Mouse (Mus musculus): ENCODE measurements around the gene Tmtc1. TPM values are rescaled to one million over a fixed set of nuclear protein-coding genes. Genes with fewer than 3 reads are reported as not detected.
A peak's percentile ranks its signal among the peaks of the same experiment; 100 is the strongest.

The Tmtc1 gene
- total RNA-seq (2017), result under 0.01 and 0.19 TPM in 2 replicates

GRCm38 (mm10) chr6:148443726-148444701 is at the start of gene Tmtc1:
Gene Tmtc1 (minus strand): TSS chr6:148444389.
- ATAC-seq (replicated peaks; ENCODE audit: low read depth, poor library complexity, severe bottlenecking), result peak; percentile 43

GRCm38 (mm10) chr6:148491849-148492248 is 47.7 kb upstream of the Tmtc1 start:
- no peak for ATAC-seq (replicated peaks; ENCODE audit: low read depth, poor library complexity, severe bottlenecking)

GRCm38 (mm10) chr6:148486756-148487155 is 42.6 kb upstream of the Tmtc1 start:
- no peak for ATAC-seq (replicated peaks; ENCODE audit: low read depth, poor library complexity, severe bottlenecking)

GRCm38 (mm10) chr6:148481894-148482293 is 37.7 kb upstream of the Tmtc1 start:
- ATAC-seq (replicated peaks; ENCODE audit: low read depth, poor library complexity, severe bottlenecking), result no peak

- ATAC-seq (replicated peaks; ENCODE audit: low read depth, poor library complexity, severe bottlenecking), result no peak
Observed at GRCm38 (mm10) chr6:148479671-148480237, 35.6 kb upstream of the Tmtc1 start.

- ATAC-seq (replicated peaks; ENCODE audit: low read depth, poor library complexity, severe bottlenecking), result no peak
Observed at GRCm38 (mm10) chr6:148478350-148478749, 34.2 kb upstream of the Tmtc1 start.

- no peak for ATAC-seq (replicated peaks; ENCODE audit: low read depth, poor library complexity, severe bottlenecking)
Observed at GRCm38 (mm10) chr6:148472289-148472688, 28.1 kb upstream of the Tmtc1 start.

GRCm38 (mm10) chr6:148467924-148468389 is 23.8 kb upstream of the Tmtc1 start:
- no peak for ATAC-seq (replicated peaks; ENCODE audit: low read depth, poor library complexity, severe bottlenecking)

GRCm38 (mm10) chr6:148467170-148467921 is 23.2 kb upstream of the Tmtc1 start:
- no peak for ATAC-seq (replicated peaks; ENCODE audit: low read depth, poor library complexity, severe bottlenecking)

GRCm38 (mm10) chr6:148459636-148460035 is 15.4 kb upstream of the Tmtc1 start:
- ATAC-seq (replicated peaks; ENCODE audit: low read depth, poor library complexity, severe bottlenecking), result no peak

GRCm38 (mm10) chr6:148455470-148455869 is 11.3 kb upstream of the Tmtc1 start:
- no peak for ATAC-seq (replicated peaks; ENCODE audit: low read depth, poor library complexity, severe bottlenecking)

- no peak for ATAC-seq (replicated peaks; ENCODE audit: low read depth, poor library complexity, severe bottlenecking)
Observed at GRCm38 (mm10) chr6:148454740-148455139, 10.6 kb upstream of the Tmtc1 start.

GRCm38 (mm10) chr6:148448151-148448550 is 4.0 kb upstream of the Tmtc1 start:
- ATAC-seq (replicated peaks; ENCODE audit: low read depth, poor library complexity, severe bottlenecking), result no peak

- ATAC-seq (replicated peaks; ENCODE audit: low read depth, poor library complexity, severe bottlenecking), result no peak
Observed at GRCm38 (mm10) chr6:148446113-148446512, 1.9 kb upstream of the Tmtc1 start.

GRCm38 (mm10) chr6:148444796-148445195 is 607 bp upstream of the Tmtc1 start:
- peak; percentile 7; the same call in 1 of the 2 replicates for ATAC-seq (replicated peaks; ENCODE audit: low read depth, poor library complexity, severe bottlenecking)

- ATAC-seq (replicated peaks; ENCODE audit: low read depth, poor library complexity, severe bottlenecking), result no peak
Observed at GRCm38 (mm10) chr6:148443291-148443725, 881 bp downstream of the Tmtc1 start.

- no peak for ATAC-seq (replicated peaks; ENCODE audit: low read depth, poor library complexity, severe bottlenecking)
Observed at GRCm38 (mm10) chr6:148442671-148443290, 1.4 kb downstream of the Tmtc1 start.

GRCm38 (mm10) chr6:148441871-148442270 is 2.3 kb downstream of the Tmtc1 start:
- no peak for ATAC-seq (replicated peaks; ENCODE audit: low read depth, poor library complexity, severe bottlenecking)

GRCm38 (mm10) chr6:148439101-148439500 is 5.1 kb downstream of the Tmtc1 start:
- no peak for ATAC-seq (replicated peaks; ENCODE audit: low read depth, poor library complexity, severe bottlenecking)

GRCm38 (mm10) chr6:148437565-148437964 is 6.6 kb downstream of the Tmtc1 start:
- ATAC-seq (replicated peaks; ENCODE audit: low read depth, poor library complexity, severe bottlenecking), result no peak
